ENCODE assay signal across 32 mouse cellular contexts in the genomic region with DNA sequence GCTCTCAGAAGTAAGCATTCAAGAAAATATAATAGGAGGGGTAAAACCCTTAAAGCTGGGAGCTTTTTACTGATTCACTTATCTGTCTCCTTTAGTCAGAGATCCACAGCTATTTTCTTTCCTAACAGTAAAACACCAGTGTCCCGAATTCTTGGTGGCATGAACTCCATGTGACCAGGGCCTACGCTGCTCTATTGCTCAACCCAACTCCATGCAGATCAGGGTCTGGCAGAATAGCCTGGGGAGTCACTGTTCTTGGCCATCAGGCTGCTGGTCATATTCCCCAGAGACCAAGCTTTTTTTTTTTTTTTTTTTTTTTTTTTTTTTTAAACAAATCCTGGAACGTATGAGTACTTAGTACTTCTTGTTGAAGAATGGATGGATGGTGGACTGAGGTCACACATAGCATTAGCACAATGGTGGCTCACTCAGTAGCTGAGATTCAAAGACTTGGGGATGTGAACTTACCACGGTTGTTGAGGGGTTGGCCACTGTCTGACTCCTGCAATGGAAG. TPM values are rescaled to one million over a fixed set of nuclear protein-coding genes. Genes with fewer than 3 reads are reported as not detected.
DNase-seq lines count a peak whose midpoint lies in the region; ATAC-seq and TF ChIP-seq lines count a peak whose summit lies in the region.
"Had no signal": no experiment of that assay in that cellular context is flagged by ENCODE, and none has a peak within 500 bp of the region (broad histone marks: within the 10 kb centered on the region; RNA-seq: fewer than 3 reads in every experiment).

No protein-coding gene starts in this region.

- no peak overlapping the region for H3K9ac ChIP-seq in heart, embryonic 16.5 days (ENCODE audit: low read length)
- H3K9ac ChIP-seq in heart, adult 2 months (ENCODE audit: low read depth, low read length): no peak overlapping the region
- H3K9ac ChIP-seq: embryonic facial prominence, embryonic 13.5 days; forebrain, embryonic 12.5 days; forebrain, embryonic 15.5 days; heart, embryonic 13.5 days; hindbrain, embryonic 12.5 days; hindbrain, embryonic 15.5 days had no signal

- no peak for TF ChIP-seq POLR2A in heart, adult 2 months (IDR thresholded peaks at IDR 0.05; ENCODE audit: insufficient read depth, low read depth, low read length)
- TF ChIP-seq POLR2A in thymus, adult 2 months (IDR thresholded peaks at IDR 0.05; ENCODE audit: control insufficient read depth, extremely low read depth, insufficient read depth, low read length, poor library complexity): no peak
- no peak for TF ChIP-seq POLR2A in small intestine, adult 2 months (IDR thresholded peaks at IDR 0.05; ENCODE audit: low read depth, low read length)

- no peak overlapping the region for H3K4me3 ChIP-seq in heart, embryonic 16.5 days (ENCODE audit: low read length)
- H3K4me3 ChIP-seq in heart, adult 2 months: no peak overlapping the region
- H3K4me3 ChIP-seq in thymus, adult 2 months (ENCODE audit: control insufficient read depth, insufficient read depth, low read length): no peak overlapping the region
- no peak overlapping the region for H3K4me3 ChIP-seq in small intestine, adult 2 months (ENCODE audit: low read depth, low read length)
- H3K4me3 ChIP-seq: embryonic facial prominence, embryonic 10.5 days; embryonic facial prominence, embryonic 13.5 days; erythroblast, embryonic 14.5 days; forebrain, embryonic 12.5 days; forebrain, embryonic 15.5 days; heart, embryonic 10.5 days; heart, embryonic 13.5 days; hindbrain, embryonic 12.5 days; hindbrain, embryonic 15.5 days had no signal

- no peaks in the 10 kb centered on the region for H3K79me2 ChIP-seq in heart, adult 2 months (replicated peaks; ENCODE audit: control insufficient read depth, insufficient read depth, low read length)

- no peak for TF ChIP-seq EP300 in heart, adult 2 months (IDR thresholded peaks at IDR 0.05; ENCODE audit: insufficient read depth, low read depth, low read length)

- H3K4me2 ChIP-seq in heart, embryonic 16.5 days (ENCODE audit: low read depth, low read length): no peak overlapping the region
- H3K4me2 ChIP-seq: embryonic facial prominence, embryonic 13.5 days; forebrain, embryonic 12.5 days; forebrain, embryonic 15.5 days; heart, embryonic 13.5 days; hindbrain, embryonic 12.5 days; hindbrain, embryonic 15.5 days had no signal

- DNase-seq in adrenal gland, adult 2 months: peak; percentile 20
- DNase-seq in adrenal gland, postnatal 25 days: no peak
- no peak for DNase-seq in heart, adult 2 months
- no peak for DNase-seq in thymus, adult 2 months
- DNase-seq in thymus, postnatal 36 days: no peak
- DNase-seq in adipocyte (ENCODE audit: low spot score): no peak
- DNase-seq: cerebellum, adult 11-12 months; cerebellum, adult 8-10 months; cerebellum, postnatal 10 days; cerebellum, postnatal 36 days; embryo, embryonic 11 days; gastrocnemius, postnatal 25 days; heart, adult 18-20 months had no signal

- H3K27ac ChIP-seq in heart, embryonic 16.5 days (ENCODE audit: low read length): peak overlapping the region; percentile 62
- H3K27ac ChIP-seq in heart, adult 2 months: no peak overlapping the region
- peak overlapping the region; percentile 99 for H3K27ac ChIP-seq in thymus, adult 2 months (ENCODE audit: control insufficient read depth, insufficient read depth, low read length)
- H3K27ac ChIP-seq in small intestine, adult 2 months (ENCODE audit: insufficient read depth, low read depth, low read length): peak overlapping the region; percentile 55
- H3K27ac ChIP-seq: embryonic facial prominence, embryonic 10.5 days; embryonic facial prominence, embryonic 13.5 days; forebrain, embryonic 12.5 days; forebrain, embryonic 15.5 days; heart, embryonic 10.5 days; heart, embryonic 13.5 days; hindbrain, embryonic 12.5 days; hindbrain, embryonic 15.5 days had no signal

- H3K4me1 ChIP-seq in heart, embryonic 16.5 days (ENCODE audit: control insufficient read depth, insufficient read depth, low read length): no peaks in the 10 kb centered on the region
- H3K4me1 ChIP-seq in heart, adult 2 months (ENCODE audit: control insufficient read depth, insufficient read depth, low read length): no peaks in the 10 kb centered on the region
- peaks cover 54% of the 10 kb centered on the region for H3K4me1 ChIP-seq in thymus, adult 2 months (replicated peaks; ENCODE audit: control insufficient read depth, insufficient read depth, low read length)
- peaks cover 26% of the 10 kb centered on the region for H3K4me1 ChIP-seq in small intestine, adult 2 months (ENCODE audit: control insufficient read depth, insufficient read depth, insufficient read length, low read length)
- H3K4me1 ChIP-seq: embryonic facial prominence, embryonic 10.5 days; embryonic facial prominence, embryonic 13.5 days; forebrain, embryonic 12.5 days; forebrain, embryonic 15.5 days; heart, embryonic 10.5 days; heart, embryonic 13.5 days; hindbrain, embryonic 12.5 days; hindbrain, embryonic 15.5 days had no signal

- H3K9me3 ChIP-seq in heart, embryonic 16.5 days (replicated peaks; ENCODE audit: control insufficient read depth, low read length): no peaks in the 10 kb centered on the region
- H3K9me3 ChIP-seq: embryonic facial prominence, embryonic 10.5 days; embryonic facial prominence, embryonic 13.5 days; forebrain, embryonic 12.5 days; forebrain, embryonic 15.5 days; heart, embryonic 10.5 days; heart, embryonic 13.5 days; hindbrain, embryonic 12.5 days; hindbrain, embryonic 15.5 days had no signal

- H3K27me3 ChIP-seq in heart, embryonic 16.5 days (ENCODE audit: control insufficient read depth, insufficient read depth, low read length): no peaks in the 10 kb centered on the region; the same call in 1 of the 2 replicates
- no peaks in the 10 kb centered on the region for H3K27me3 ChIP-seq in heart, adult 2 months (ENCODE audit: control insufficient read depth, insufficient read depth, low read length)
- H3K27me3 ChIP-seq in thymus, adult 2 months (ENCODE audit: control insufficient read depth, insufficient read depth, low read length): no peaks in the 10 kb centered on the region
- no peaks in the 10 kb centered on the region for H3K27me3 ChIP-seq in small intestine, adult 2 months (ENCODE audit: control insufficient read depth, insufficient read depth, low read length)
- H3K27me3 ChIP-seq: embryonic facial prominence, embryonic 13.5 days; forebrain, embryonic 12.5 days; forebrain, embryonic 15.5 days; hindbrain, embryonic 12.5 days; hindbrain, embryonic 15.5 days had no signal

- intact Hi-C loops in heart, adult 2 months (cut with DNase I): no loop called here

- TF ChIP-seq CTCF in heart, adult 2 months (IDR thresholded peaks at IDR 0.05): no peak
- TF ChIP-seq CTCF in thymus, adult 2 months (IDR thresholded peaks at IDR 0.05; ENCODE audit: borderline replicate concordance, control insufficient read depth, extremely low read depth, insufficient read depth, low read length, poor library complexity): no peak
- no peak for TF ChIP-seq CTCF in small intestine, adult 2 months (IDR thresholded peaks at IDR 0.05; ENCODE audit: extremely low read depth, insufficient read length, insufficient replicate concordance, low read depth, low read length)

- no peaks in the 10 kb centered on the region for H3K36me3 ChIP-seq in heart, embryonic 16.5 days (ENCODE audit: control insufficient read depth, insufficient read depth)
- H3K36me3 ChIP-seq in heart, adult 2 months (ENCODE audit: control insufficient read depth, insufficient read depth, low read length): no peaks in the 10 kb centered on the region
- no peaks in the 10 kb centered on the region for H3K36me3 ChIP-seq in thymus, adult 2 months (ENCODE audit: control insufficient read depth, insufficient read depth, low read length)
- peaks cover 27% of the 10 kb centered on the region for H3K36me3 ChIP-seq in small intestine, adult 2 months (ENCODE audit: control insufficient read depth, insufficient read depth, low read length)
- H3K36me3 ChIP-seq: embryonic facial prominence, embryonic 10.5 days; embryonic facial prominence, embryonic 13.5 days; forebrain, embryonic 12.5 days; forebrain, embryonic 15.5 days; heart, embryonic 10.5 days; heart, embryonic 13.5 days; hindbrain, embryonic 12.5 days; hindbrain, embryonic 15.5 days had no signal

- ATAC-seq in heart, embryonic 16.5 days (replicated peaks; ENCODE audit: extremely low read depth, insufficient read depth, low FRiP score): no peak
- ATAC-seq: forebrain, embryonic 15.5 days had no signal

- 79% methylated on average over 4 of the region's 4 CpGs for WGBS in heart, embryonic 16.5 days
- 82% methylated on average over 4 of the region's 4 CpGs for whole genome bisulfite sequencing in heart, adult 2 months
- WGBS in thymus, adult 2 months: 38% methylated on average over 4 of the region's 4 CpGs
- 33% methylated on average over 4 of the region's 4 CpGs for WGBS in small intestine, adult 2 months

RNA-seq across cellular contexts. Expression of gene BC049352, which starts 7.9 kb away (rescaled TPM):
- total RNA-seq in adrenal gland, adult 2 months (2021): 1 to 10 TPM in 1 of 2 experiments, not detected in 1; 1.1 TPM
- 0.16 and 0.23 TPM in 2 replicates for polyA plus RNA-seq in adrenal gland, adult 2 months (2012; rRNA removed)
- total RNA-seq in adrenal gland, postnatal 25 days (2021): not detected in 2 replicates
- 0.13 TPM in 1 of 2 replicates, not detected in the other for polyA plus RNA-seq in heart, embryonic 16.5 days (2015; fragmentation: Nextera tagmentation; extraction: Ambion mirVana)
- total RNA-seq in heart, adult 2 months (2021): not detected
- 0.09 and 0.23 TPM in 2 replicates for polyA plus RNA-seq in heart, adult 2 months (2012; rRNA removed)
- polyA plus RNA-seq in thymus, adult 2 months (2012; rRNA removed): 1.7 and 4.5 TPM in 2 replicates
- polyA plus RNA-seq in small intestine, adult 2 months (2012; rRNA removed): 0.10 TPM in 1 of 2 replicates, not detected in the other
- total RNA-seq: heart, postnatal 25 days; MEL had no signal
- polyA plus RNA-seq: brain, embryonic 14.5 days; embryonic facial prominence, embryonic 10.5 days; erythroblast, embryonic 14.5 days; forebrain, embryonic 15.5 days; heart, embryonic 10.5 days; heart, embryonic 13.5 days; heart, postnatal 0 days; hindbrain, embryonic 12.5 days; hindbrain, embryonic 15.5 days; intestine, embryonic 14.5 days had no signal

RNA-seq across cellular contexts. Expression of gene Tmprss4, which starts 14.2 kb away (rescaled TPM):
- total RNA-seq in adrenal gland, adult 2 months (2021): not detected
- not detected in 2 replicates for polyA plus RNA-seq in adrenal gland, adult 2 months (2012; rRNA removed)
- not detected in 2 replicates for total RNA-seq in adrenal gland, postnatal 25 days (2021)
- polyA plus RNA-seq in heart, embryonic 16.5 days (2015; fragmentation: Nextera tagmentation; extraction: Ambion mirVana): 0.79 and 1.4 TPM in 2 replicates
- total RNA-seq in heart, adult 2 months (2021): not detected
- polyA plus RNA-seq in heart, adult 2 months (2012; rRNA removed): 0.82 TPM in 1 of 2 replicates, not detected in the other
- polyA plus RNA-seq in thymus, adult 2 months (2012; rRNA removed): 7.4 and 16.1 TPM in 2 replicates
- polyA plus RNA-seq in small intestine, adult 2 months (2012; rRNA removed): 65.3 and 108 TPM in 2 replicates
- total RNA-seq: adrenal gland, adult 18-20 months; gastrocnemius, adult 8-10 months; gastrocnemius, postnatal 25 days; heart, postnatal 25 days; hematopoietic stem cell, adult 5-6 weeks; MEL had no signal
- polyA plus RNA-seq: brain, embryonic 14.5 days; erythroblast, embryonic 14.5 days; forebrain, embryonic 15.5 days; heart, embryonic 10.5 days; heart, postnatal 0 days had no signal

RNA-seq across cellular contexts. Expression of gene Scn4b, which starts 51.5 kb away (rescaled TPM):
- total RNA-seq in adrenal gland, adult 2 months (2021): 1 to 10 TPM in 1 of 2 experiments, under 1 TPM in 1; 0.46 to 1.0 TPM
- 0.18 and 0.51 TPM in 2 replicates for polyA plus RNA-seq in adrenal gland, adult 2 months (2012; rRNA removed)
- 0.24 and 0.49 TPM in 2 replicates for total RNA-seq in adrenal gland, postnatal 25 days (2021)
- 0.75 and 1.6 TPM in 2 replicates for polyA plus RNA-seq in heart, embryonic 16.5 days (2015; fragmentation: Nextera tagmentation; extraction: Ambion mirVana)
- total RNA-seq in heart, adult 2 months (2021): 10 to 100 TPM; 14.2 to 16.9 TPM
- 5.1 and 8.3 TPM in 2 replicates for polyA plus RNA-seq in heart, adult 2 months (2012; rRNA removed)
- polyA plus RNA-seq in thymus, adult 2 months (2012; rRNA removed): 20.5 and 26.2 TPM in 2 replicates
- polyA plus RNA-seq in small intestine, adult 2 months (2012; rRNA removed): 0.06 and 0.09 TPM in 2 replicates
- total RNA-seq: hematopoietic stem cell, adult 5-6 weeks; MEL had no signal
- polyA plus RNA-seq: erythroblast, embryonic 14.5 days; intestine, embryonic 14.5 days had no signal
